Mouse (Mus musculus): ENCODE measurements at regions not wholly inside any gene's neighbourhood (a gene's known extent, or its start where the extent isn't known, plus 50 kb on each side); places are given as distances from the start of the nearest gene placed in this dataset.

DNA sequence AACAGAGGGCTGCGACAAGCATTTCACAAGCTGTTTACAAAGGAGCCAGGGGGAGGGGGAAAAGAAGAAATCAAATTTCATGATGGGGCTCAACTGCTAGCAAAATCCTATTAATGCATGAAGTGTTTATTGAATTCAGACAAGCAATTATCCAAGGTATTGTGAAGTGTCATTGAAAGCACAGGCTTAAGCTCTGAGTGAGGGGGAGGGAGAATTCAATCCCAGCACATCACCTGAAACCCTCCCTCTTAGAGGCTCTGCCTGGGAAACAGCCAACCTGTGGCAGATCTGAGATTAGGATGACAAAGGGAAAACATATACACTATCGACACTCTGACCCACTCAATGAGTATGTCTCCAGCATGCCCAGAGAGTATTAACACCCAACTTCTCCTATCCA is 396.3 kb downstream of the Dmrt2 start:
- TF ChIP-seq HCFC1 (IDR thresholded peaks at IDR 0.05; ENCODE audit: borderline replicate concordance, insufficient read depth, low read length) (no peak), ZNF384 (IDR thresholded peaks at IDR 0.05; ENCODE audit: low read depth, low read length) (no peak), ZC3H11A (IDR thresholded peaks at IDR 0.05; ENCODE audit: borderline replicate concordance, low read depth, low read length) (no peak)
